Mouse (Mus musculus): ENCODE measurements at regions not wholly inside any gene's neighbourhood (a gene's known extent, or its start where the extent isn't known, plus 50 kb on each side); places are given as distances from the start of the nearest gene placed in this dataset.

DNA sequence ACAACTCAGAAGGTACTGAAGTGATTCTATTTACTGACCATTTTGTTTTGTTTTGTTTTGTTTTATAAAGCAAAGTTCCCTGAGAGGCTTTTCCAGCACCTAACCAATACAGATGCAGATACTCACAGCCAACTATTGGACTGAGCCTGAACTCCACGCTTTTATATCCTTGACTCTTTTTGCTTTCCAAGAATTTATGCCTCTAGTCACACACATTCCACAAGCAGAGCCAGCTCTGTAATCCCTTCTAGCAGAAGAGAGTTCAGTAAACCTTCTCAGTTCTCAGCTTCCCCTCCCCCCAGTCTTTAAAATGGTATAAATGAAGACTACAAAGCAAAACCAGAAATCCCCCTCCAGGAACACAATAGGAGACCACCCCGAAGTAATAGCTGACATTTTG lies 269.0 kb upstream of the 1700003H04Rik start:
- H3K27me3 ChIP-seq, result no peaks in the 10 kb centered on the region
- no peak for ATAC-seq
- H3K9ac ChIP-seq (replicated peaks), result no peak overlapping the region
- no peaks in the 10 kb centered on the region for H3K4me1 ChIP-seq (replicated peaks)
- no peak overlapping the region for H3K27ac ChIP-seq
- no peaks in the 10 kb centered on the region for H3K9me3 ChIP-seq
- 70% methylated on average over 2 of the region's 2 CpGs for WGBS
- no peak overlapping the region for H3K4me3 ChIP-seq (replicated peaks)
- H3K36me3 ChIP-seq, result no peaks in the 10 kb centered on the region
- H3K4me2 ChIP-seq (replicated peaks), result no peak overlapping the region

DNA sequence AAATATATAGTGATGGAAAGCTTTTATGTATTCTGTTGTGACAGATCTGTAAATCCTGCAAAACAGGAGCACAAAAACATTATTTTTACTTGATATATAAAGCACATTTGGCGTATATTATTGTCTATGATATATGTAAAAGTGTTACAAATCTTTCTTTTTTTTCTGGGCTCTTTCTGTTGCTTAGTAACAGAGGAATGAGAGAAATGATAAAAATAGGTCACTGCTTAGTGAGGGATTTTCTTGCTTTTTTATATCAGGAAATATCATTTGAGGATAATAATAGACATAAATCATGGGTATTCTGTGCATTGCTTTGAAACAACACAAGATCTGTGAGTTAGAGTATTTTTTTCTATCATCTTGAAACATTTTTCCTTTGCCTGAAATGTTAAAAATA lies 239.7 kb upstream of the 1700003H04Rik start:
- Histone ChIP-seq H3K27me3 (no peaks in the 10 kb centered on the region), H3K27ac (no peak overlapping the region), H3K4me1 (replicated peaks) (no peaks in the 10 kb centered on the region), H3K4me2 (replicated peaks) (no peak overlapping the region), H3K4me3 (replicated peaks) (no peak overlapping the region), H3K36me3 (no peaks in the 10 kb centered on the region), H3K9me3 (no peaks in the 10 kb centered on the region), H3K9ac (replicated peaks) (no peak overlapping the region)
- no peak for ATAC-seq
- WGBS, result 95% methylated on average over 1 of the region's 1 CpGs

DNA sequence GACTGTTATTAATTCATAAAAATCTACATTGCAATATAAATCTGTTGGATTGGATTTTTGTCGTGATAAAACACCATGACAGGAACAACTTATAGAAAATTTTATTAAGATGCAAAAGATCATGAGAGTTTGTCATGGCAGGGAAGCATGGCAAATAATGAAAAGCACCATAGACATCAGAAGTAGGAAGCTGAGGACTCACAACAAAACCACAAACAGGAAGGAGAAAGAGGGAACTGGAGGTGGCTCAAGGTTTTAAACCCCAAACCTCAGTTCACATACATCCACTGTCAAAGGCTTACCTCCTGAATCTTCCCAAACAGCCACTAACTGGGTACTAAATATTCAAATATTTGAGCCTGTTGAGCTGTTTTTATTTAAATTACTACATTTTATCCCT lies 226.0 kb upstream of the 1700003H04Rik start:
- Histone ChIP-seq H3K4me3 (replicated peaks) (no peak overlapping the region), H3K9ac (replicated peaks) (no peak overlapping the region), H3K27me3 (no peaks in the 10 kb centered on the region), H3K9me3 (no peaks in the 10 kb centered on the region), H3K36me3 (no peaks in the 10 kb centered on the region), H3K4me2 (replicated peaks) (no peak overlapping the region), H3K4me1 (replicated peaks) (no peaks in the 10 kb centered on the region), H3K27ac (no peak overlapping the region)
- 83% methylated on average over 1 of the region's 1 CpGs for WGBS
- ATAC-seq, result no peak

DNA sequence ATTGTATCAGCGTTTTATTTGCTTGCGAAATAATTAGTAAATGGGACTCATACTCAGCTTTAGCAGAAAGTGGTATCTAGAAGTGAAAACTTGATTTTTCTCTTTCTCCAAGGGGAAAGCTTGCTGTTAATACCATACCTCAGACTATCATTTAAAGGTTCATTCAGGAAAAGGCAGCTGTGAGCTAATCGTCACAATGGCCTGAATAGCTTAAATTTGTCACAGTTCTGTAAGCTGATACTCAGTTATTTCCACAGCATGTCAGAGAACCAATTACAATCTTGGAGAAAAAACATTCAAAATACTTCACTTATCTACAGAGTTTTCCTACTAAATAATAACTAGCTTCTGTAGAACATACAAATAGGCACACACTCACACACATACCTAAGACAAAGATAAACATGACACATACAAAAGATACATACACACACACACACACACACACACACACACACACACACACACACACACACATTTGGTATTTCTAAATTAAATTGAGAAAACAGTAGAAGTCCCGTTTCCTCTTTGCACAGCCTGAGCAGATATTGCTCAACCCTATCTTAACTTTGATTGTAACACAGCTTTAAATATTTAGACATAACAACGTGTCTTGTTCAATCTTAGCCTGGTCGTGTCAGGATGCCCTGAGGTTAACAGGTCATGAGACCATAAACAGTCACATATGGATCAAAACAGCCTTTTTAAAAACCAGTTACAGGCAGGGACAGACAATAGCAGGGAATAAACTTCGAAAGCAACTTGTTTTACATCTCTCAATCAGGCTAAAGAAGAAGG lies 208.5 kb upstream of the 1700003H04Rik start:
- H3K9ac ChIP-seq (replicated peaks), result no peak overlapping the region
- H3K4me3 ChIP-seq (replicated peaks), result no peak overlapping the region
- H3K36me3 ChIP-seq, result no peaks in the 10 kb centered on the region
- ATAC-seq, result 0 out of 2 replicates have a peak, but pooled peaks have one; percentile 34
- H3K9me3 ChIP-seq, result no peaks in the 10 kb centered on the region
- H3K4me1 ChIP-seq (replicated peaks), result no peaks in the 10 kb centered on the region
- H3K27me3 ChIP-seq, result no peaks in the 10 kb centered on the region
- WGBS, result 61% methylated on average over 7 of the region's 7 CpGs
- H3K4me2 ChIP-seq (replicated peaks), result no peak overlapping the region
- H3K27ac ChIP-seq, result no peak overlapping the region

DNA sequence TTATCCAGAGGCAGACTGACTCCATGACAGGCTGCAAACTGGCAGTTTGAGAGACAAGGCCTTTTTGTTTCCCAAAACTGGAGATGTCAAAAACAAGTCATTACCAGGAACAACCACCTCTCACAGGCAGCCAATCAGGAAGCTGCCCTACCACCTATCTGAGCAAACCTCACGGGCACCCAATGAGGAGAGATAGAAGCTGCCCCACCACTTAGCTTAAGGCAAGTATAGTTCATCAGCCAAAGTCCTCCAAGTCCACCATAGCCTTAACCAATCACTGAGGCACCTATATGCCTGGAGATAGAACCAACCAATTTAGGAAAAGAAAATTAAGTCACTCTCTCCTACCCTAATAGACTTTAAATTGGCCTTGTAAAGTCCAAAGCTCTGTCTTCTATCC lies 207.3 kb upstream of the 1700003H04Rik start:
- 79% methylated on average over 1 of the region's 1 CpGs for WGBS
- Histone ChIP-seq H3K9me3 (no peaks in the 10 kb centered on the region), H3K27ac (no peak overlapping the region), H3K4me3 (replicated peaks) (no peak overlapping the region), H3K27me3 (no peaks in the 10 kb centered on the region), H3K9ac (replicated peaks) (no peak overlapping the region), H3K36me3 (no peaks in the 10 kb centered on the region), H3K4me1 (replicated peaks) (no peaks in the 10 kb centered on the region), H3K4me2 (replicated peaks) (no peak overlapping the region)
- no peak for ATAC-seq

DNA sequence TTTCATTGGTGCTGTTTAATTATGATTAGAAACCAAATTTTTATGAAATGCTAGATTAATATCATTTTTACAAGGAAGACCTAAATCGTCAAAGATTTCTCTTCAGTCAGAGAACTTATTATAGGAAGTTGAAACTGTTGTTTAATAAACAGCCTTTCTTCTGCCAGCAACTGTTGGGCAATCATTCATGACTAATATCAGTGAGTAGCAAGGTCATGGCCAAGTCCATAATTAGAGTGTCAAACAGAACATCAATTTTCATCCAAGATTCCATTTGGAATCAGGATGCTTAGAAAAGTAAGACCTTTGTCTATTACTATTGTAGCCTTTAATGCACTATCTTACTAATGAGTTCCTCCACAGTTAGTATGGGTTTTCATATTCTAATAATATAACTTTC lies 189.4 kb upstream of the 1700003H04Rik start:
- Histone ChIP-seq H3K36me3 (no peaks in the 10 kb centered on the region), H3K4me1 (replicated peaks) (no peaks in the 10 kb centered on the region), H3K4me3 (replicated peaks) (no peak overlapping the region), H3K4me2 (replicated peaks) (no peak overlapping the region), H3K9me3 (no peaks in the 10 kb centered on the region), H3K27ac (no peak overlapping the region), H3K9ac (replicated peaks) (no peak overlapping the region), H3K27me3 (no peaks in the 10 kb centered on the region)
- no peak for ATAC-seq
- 80% methylated on average over 1 of the region's 1 CpGs for WGBS

DNA sequence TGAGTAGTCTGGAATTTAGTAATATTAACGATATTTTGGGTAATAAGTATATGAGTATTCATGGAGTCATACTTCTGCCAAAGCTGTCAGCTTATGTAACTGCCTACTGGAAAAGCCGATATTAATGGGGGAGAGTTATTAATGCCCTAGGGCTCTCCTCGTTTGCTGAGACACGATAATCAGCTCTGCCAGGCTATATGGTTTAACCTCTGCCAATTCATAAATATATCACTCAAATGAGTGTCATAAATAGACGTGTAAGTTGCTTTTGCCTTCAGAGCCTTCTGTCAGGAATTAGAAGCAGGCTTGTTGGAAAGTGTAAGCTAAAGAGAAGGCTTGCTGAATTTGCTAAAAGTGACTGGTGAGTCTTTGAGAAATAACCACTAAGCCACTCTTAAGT lies 188.4 kb upstream of the 1700003H04Rik start:
- H3K27me3 ChIP-seq, result no peaks in the 10 kb centered on the region
- no peaks in the 10 kb centered on the region for H3K4me1 ChIP-seq (replicated peaks)
- H3K36me3 ChIP-seq, result no peaks in the 10 kb centered on the region
- no peak for ATAC-seq
- H3K4me2 ChIP-seq (replicated peaks), result no peak overlapping the region
- 65% methylated on average over 5 of the region's 5 CpGs for WGBS
- H3K9me3 ChIP-seq, result no peaks in the 10 kb centered on the region
- H3K9ac ChIP-seq (replicated peaks), result no peak overlapping the region
- H3K27ac ChIP-seq, result no peak overlapping the region
- H3K4me3 ChIP-seq (replicated peaks), result no peak overlapping the region

DNA sequence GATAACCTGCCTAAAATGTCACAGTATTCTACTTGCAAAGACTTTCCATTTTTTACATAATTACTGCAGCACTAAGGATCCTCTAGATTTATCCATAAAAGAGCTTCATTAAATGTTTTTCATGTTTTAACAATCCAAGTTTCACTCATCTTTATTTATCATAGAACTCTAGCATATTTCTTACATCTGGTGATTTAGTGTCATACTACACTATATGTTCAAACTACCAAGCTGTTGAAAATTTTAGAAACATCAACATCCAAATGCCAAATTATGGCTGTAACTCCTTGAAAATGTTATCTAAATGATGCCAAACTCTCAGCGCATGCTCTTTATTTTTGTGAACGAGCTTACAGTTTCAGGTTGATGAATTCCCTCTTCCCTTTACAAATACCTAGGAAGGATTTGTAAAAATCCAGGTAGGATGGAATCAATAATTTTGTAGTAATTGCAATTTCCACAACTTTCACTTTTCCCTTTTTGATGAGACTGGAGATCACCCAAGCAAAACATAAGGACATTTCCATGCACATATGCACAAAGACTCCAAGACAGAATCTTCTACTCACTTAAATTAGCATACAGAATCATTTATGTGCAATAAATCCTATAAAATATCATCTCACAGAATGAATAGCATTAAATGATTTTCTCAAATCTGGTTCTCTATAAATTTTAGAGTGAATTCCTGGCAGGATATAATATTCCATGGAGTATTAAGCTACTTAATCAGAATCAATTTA lies 175.0 kb upstream of the 1700003H04Rik start:
- Histone ChIP-seq H3K27me3 (no peaks in the 10 kb centered on the region), H3K4me1 (replicated peaks) (no peaks in the 10 kb centered on the region), H3K27ac (no peak overlapping the region), H3K4me2 (replicated peaks) (no peak overlapping the region), H3K4me3 (replicated peaks) (no peak overlapping the region), H3K9me3 (no peaks in the 10 kb centered on the region), H3K36me3 (no peaks in the 10 kb centered on the region), H3K9ac (replicated peaks) (no peak overlapping the region)
- 88% methylated on average over 2 of the region's 2 CpGs for WGBS
- ATAC-seq, result no peak

DNA sequence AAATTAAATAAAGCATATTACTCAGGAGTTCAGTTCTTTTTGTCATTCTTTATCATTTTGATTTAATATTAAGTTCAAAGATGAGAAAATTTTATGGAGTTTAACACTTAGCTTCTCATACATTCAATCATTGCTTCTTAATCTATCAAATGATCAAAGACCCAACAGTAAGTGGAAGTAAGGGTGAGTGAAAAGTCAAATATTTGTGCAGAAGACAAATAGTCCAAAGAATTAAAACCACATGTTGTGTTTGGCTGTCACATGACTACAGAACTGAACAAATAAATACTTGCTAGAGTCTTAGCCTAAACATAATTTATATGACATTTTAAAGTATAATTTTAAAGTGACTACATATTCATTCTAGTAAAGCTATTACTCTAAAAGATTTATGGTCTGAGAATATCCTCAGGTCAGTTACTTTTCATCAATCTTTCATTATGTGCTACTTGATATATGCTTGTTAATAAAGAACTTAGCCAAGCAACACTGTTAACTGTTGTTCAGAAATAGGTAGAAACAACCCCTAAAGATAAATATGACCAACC lies 171.7 kb upstream of the 1700003H04Rik start:
- no peak overlapping the region for H3K4me3 ChIP-seq (replicated peaks)
- H3K27ac ChIP-seq, result no peak overlapping the region
- H3K9me3 ChIP-seq, result no peaks in the 10 kb centered on the region
- H3K9ac ChIP-seq (replicated peaks), result no peak overlapping the region
- no peaks in the 10 kb centered on the region for H3K36me3 ChIP-seq
- no peaks in the 10 kb centered on the region for H3K4me1 ChIP-seq (replicated peaks)
- no peak overlapping the region for H3K4me2 ChIP-seq (replicated peaks)
- H3K27me3 ChIP-seq, result no peaks in the 10 kb centered on the region
- ATAC-seq, result no peak

DNA sequence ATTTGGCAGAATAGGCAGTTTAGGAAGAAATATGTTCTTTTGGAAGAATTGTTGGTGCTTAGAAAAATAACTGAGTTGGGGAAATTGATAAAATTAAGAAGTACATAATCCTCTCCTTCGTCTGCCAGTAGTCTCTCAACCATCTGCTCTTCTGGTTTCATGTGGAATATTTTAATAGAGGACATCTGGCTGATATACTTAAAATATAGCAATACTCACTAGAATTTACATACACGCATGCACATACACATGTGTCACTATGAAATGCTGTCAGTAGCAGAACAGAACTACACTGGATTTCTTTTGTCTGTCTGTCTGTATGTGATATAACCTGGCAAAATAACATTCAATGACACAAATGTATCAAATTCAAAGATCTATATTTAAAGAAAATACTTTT lies 168.4 kb upstream of the 1700003H04Rik start:
- Histone ChIP-seq H3K4me1 (replicated peaks) (no peaks in the 10 kb centered on the region), H3K9me3 (no peaks in the 10 kb centered on the region), H3K4me3 (replicated peaks) (no peak overlapping the region), H3K27ac (no peak overlapping the region), H3K36me3 (no peaks in the 10 kb centered on the region), H3K4me2 (replicated peaks) (no peak overlapping the region), H3K27me3 (no peaks in the 10 kb centered on the region), H3K9ac (replicated peaks) (no peak overlapping the region)
- WGBS, result 81% methylated on average over 2 of the region's 2 CpGs
- ATAC-seq, result no peak

DNA sequence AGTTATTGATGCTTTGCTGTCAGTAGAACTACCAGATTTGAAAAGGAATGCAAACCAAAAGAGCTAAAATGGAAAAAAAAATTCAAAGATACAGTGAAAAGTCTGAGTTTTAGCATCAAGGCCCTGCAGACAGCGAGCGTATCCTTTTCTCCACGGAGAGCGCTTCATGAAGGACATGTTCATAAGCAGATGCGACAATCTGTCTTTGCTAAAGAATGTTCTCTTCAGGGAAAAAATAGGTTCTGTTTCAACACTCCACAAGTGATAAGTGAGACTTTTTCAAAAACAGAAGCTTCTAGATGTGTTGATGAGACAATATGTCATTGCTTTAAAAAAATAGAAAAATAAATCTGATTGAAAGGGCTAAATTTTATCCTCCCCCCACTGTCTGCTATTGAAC lies 147.4 kb upstream of the 1700003H04Rik start:
- H3K27ac ChIP-seq, result no peak overlapping the region
- H3K36me3 ChIP-seq, result no peaks in the 10 kb centered on the region
- no peak for ATAC-seq
- H3K9ac ChIP-seq (replicated peaks), result no peak overlapping the region
- no peaks in the 10 kb centered on the region for H3K9me3 ChIP-seq
- no peaks in the 10 kb centered on the region for H3K27me3 ChIP-seq
- H3K4me3 ChIP-seq (replicated peaks), result no peak overlapping the region
- WGBS, result 93% methylated on average over 5 of the region's 5 CpGs
- no peaks in the 10 kb centered on the region for H3K4me1 ChIP-seq (replicated peaks)
- H3K4me2 ChIP-seq (replicated peaks), result no peak overlapping the region

DNA sequence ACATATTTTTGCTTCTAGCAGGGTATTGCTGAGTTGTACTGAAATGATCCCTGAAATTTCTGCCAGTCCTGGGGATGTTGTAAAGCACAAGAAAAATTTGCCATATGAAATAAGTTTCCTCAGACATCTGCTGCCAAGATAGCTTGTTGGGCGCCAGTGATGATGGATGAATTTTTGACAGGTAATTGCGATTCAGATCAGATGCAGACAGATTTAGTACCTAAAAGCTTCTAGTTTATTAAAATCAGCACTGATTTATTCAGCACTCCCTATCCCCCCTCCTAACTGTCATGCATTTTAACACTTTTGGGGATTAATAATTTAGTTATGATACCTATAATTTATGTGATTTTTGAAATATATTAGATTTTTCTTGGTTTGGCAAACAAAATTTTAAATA lies 131.3 kb upstream of the 1700003H04Rik start:
- Histone ChIP-seq H3K36me3 (no peaks in the 10 kb centered on the region), H3K4me2 (replicated peaks) (no peak overlapping the region), H3K27me3 (no peaks in the 10 kb centered on the region), H3K4me3 (replicated peaks) (no peak overlapping the region), H3K9ac (replicated peaks) (no peak overlapping the region), H3K4me1 (replicated peaks) (no peaks in the 10 kb centered on the region), H3K27ac (no peak overlapping the region), H3K9me3 (no peaks in the 10 kb centered on the region)
- 79% methylated on average over 2 of the region's 2 CpGs for WGBS
- no peak for ATAC-seq
